Mouse (Mus musculus) granulocyte monocyte progenitor cell, adult 5-6 weeks (primary cell): ENCODE data around the gene Cdk19. TPM values are rescaled to one million over a fixed set of nuclear protein-coding genes. Genes with fewer than 3 reads are reported as not detected.

ENCODE experiments used
- ATAC-seq: replicated peaks from 2 replicates; pipeline ENCODE4 v1.8.0; 2016; ENCODE audit warnings: mild to moderate bottlenecking, moderate TSS enrichment, inconsistent platforms; ENCODE audit not compliant: poor library complexity, severe bottlenecking
- total RNA-seq, 2 experiments: library from RNA; stranded (forward) in 1 of 2; stranded (reverse) in 1 of 2; fragments of 200-712, 200-1000 nt in 1 of 2; fragments of >200 nt in 1 of 2; fragmentation: Nextera tagmentation in 1 of 2; gene quantifications; 2 replicates each; pipeline ENCODE4 v1.2.3; 2014 to 2017

Cdk19 gene
- total RNA-seq, 2 experiments from 2014 or later: 36.0 to 51.7 TPM

DNA sequence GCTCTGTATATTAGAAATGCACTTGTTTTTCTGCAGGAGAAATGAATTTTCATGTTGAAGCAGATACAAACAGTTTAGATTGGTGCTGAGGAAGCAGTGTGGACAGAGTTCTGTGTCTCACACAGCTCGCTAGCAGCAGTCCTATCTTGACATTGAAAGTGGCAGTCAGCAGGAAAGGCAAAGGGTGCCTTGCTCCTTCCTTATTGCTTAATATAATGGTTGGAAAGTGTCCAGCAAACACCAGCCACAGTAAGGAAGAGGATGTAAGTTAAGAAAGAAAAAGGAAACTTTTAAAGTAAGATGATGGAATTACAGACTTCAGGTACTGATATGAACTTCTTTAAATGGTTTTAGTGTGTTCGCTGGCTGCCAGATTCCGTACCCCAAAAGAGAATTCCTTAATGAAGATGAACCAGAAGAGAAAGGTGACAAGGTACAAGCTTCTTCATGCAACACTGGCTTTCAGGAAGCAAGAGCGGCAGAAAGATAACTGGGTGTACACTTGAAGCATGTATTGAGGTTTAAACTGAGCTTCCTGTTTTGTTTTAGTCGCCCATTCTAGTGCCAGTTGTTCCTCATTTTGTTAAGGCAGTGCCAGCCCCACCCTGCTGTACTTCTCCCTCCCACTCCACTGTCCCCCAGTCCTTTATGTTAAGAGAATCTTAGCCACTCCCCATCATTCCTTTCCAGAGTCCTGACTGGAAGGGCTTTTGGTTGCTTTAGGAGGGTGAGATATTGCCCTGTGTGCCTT is 137.3 kb downstream of the Cdk19 start:
- peak; percentile 90 for ATAC-seq

DNA sequence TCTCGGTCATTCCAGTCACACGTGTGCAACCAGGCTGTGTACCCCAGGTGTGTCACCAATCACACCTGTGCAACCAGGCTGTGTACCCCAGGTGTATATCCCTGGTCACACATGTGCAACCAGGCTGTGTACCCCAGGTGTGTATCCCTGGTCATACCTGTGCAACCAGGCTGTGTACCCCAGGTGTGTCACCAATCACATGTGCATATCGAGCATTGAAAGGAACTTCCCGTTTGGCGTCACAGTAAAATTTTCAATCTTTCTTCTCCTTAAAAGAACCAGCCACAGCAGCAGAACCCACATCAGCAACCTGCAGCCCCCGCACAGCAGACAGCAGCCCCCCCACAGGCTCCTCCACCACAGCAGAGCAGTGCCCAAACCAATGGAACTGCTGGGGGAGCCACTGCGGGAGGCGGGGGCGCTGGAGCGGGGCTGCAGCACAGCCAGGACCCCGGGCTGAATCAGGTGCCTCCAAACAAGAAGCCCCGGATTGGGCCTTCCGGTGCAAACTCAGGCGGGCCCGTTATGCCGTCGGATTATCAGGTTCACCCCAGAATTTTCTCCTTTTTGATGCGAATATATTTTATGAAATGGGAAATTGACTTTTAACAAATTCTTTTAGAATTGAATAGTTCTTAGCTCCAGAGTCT is 138.2 kb downstream of the Cdk19 start:
- ATAC-seq: no peak

DNA sequence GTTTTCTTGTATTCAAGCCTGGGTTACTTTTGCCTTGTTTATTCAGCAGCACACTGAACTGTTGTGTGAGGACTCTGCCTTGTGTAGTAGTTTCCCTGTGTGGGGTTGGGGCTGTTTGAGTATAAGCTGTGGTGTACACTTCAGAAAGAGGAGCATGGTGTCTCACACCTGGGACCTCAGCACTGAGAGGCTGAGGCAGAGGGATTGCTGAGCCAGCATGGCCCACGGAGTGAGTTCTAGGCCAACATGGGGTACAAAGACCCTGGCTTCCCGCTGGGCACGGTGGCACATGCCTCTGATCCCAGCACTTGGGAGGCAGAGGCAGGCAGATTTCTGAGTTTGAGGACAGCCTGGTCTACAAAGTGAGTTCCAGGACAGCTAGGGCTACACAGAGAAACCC is 139.3 kb downstream of the Cdk19 start:
- ATAC-seq: no peak

DNA sequence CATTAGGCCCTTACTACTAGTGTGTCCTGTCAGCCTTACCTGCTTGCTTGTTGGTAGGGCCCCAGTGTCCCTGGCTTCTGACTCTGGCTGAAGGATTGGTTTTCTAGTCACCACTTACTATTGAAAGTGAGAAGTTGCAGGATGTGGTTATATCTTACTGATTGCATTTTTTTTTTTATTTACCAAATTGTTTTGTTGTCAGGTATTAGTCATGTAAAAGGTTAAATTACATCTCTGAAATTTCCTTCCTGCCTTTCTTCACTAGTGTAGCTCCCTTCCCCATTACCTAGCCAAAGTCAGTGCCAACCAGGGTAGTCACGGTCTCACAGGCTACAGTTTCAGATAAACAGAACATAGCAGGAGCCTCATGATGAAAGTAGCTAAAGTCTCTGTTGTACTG is 139.9 kb downstream of the Cdk19 start:
- ATAC-seq: peak; percentile 26; the same call in 1 of the 2 replicates

DNA sequence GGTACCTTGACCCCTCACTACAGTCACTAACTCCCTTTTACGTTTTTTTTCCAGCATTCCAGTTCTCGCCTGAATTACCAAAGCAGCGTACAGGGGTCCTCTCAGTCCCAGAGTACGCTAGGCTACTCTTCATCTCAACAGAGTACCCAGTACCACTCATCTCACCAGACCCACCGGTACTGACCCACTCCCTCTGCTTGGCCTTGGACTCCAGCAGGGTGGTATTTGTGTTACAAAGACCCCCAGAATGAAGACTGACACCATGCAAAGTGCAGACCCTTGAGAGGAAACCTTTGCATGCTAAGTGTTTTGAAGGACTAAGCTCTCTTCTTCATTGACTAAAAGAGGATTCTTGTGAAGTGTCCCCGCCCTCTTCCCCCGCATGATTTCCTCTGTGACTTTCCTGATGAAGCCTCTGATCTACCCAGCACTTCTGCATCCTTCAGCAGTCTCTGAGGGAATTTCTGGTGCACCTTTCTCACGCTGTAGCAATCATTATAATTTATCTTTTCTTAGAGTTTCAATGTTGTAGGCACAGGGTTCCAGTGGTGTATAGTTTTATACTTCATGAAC is 140.3 kb downstream of the Cdk19 start:
- ATAC-seq: no peak

DNA sequence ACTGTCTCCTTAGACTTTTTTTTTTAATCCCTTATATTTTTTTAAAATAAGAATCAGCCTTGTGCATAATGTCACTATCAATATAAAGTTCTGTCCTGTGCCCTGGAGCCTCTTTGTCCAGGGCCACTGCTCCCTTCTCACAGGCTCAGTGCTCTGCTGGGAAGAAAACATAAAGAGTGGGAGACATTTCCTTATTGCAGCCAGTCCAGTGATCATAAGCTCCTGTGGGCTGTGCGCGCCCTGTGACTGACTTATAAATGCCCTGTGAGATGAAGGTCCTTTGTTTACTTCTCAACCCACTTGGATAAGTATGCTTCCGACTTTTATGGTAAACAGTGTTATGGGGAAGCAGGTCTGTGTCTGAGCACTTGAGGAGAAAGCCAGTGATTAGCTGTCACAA is 142.2 kb downstream of the Cdk19 start:
- no peak for ATAC-seq

DNA sequence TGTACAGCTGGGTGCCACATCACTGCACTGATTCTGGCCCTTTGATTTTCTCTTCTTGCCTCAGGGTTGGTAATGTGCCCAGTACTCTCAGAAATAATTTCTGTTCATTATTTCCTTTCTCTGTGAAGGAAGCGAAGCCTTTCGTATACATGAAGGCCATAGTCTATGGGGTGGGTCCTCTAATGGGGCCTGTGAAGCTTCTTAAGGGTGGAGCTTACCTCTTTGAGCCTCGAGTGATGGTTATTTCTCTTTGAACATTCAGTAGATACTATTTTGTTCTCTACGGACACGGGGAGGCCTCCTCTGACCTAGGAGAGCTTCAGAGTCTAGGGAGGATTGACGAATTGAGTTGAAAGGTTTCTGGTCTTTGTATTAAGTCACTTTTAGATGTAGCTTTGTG is 142.9 kb downstream of the Cdk19 start:
- no peak for ATAC-seq

DNA sequence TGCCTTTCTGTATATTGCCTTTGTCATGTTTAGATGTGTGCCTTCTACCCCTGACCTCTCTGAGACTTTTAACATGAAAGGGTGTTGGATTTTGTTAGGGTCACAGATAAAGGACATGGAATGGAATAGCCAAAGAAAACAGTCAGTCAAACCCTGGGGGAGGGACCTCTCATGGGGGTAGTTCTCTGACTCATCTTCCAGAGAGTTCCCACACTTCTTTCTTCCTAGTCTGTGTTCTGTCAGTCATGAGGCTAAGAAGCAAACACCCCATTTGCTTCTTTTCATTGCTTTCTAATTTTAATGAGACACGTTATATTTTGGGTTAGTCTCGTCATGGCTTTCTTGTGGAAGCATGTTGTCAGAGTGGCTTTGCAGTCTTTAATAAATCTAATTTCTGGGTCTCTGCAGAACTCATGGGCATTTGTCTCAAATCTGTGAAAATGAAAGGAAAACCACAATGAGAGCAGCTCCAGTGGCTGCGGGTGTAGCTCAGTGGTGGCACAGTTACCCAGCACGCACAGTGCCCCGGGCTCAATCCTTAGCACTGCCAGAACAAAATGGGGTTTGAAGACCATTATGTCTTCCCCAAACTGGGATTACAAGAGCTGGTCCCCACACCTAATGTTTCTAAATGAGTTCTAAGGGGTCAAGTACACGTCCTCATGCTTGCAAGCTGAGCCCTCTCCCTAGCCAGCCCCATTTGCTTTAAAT is 149.9 kb downstream of the Cdk19 start:
- peak; percentile 56 for ATAC-seq

DNA sequence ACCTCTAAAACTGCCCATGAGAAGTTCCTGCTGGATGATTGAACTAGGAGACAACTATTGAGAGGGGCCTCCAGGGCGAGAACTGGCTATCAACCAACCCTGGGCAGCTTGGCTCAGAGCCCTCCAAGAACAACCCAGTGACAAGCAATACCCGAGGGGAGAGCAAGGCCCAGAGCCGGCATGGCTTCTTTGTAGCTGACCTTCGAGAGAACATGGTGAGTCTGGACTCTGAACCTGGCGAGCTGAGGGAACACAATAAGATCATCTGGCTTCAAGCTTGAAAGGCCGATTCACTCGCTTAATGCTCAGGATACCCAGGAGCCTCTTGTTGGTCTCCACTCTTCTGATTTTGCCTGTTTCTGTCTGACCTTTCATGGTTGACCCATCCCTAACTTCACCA is 151.8 kb downstream of the Cdk19 start:
- ATAC-seq: no peak

DNA sequence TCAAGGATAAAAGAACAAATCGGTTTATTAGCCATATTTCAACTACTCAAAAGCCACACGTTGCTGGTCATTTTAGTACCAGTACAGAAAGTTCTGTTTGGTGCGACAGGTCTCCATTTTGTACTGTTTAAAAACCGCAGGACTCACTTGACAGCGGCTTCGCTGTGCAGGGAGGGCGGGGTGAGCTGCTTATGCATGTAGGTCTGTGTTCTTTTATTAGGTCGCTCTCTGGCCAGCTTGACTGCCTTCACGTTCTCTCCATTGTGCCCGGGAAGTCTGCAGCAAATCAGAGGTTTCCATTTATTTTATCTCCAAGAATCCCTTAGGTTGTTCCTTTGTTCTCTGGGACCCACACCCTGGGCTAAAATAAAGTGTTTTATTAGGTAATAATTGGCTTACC is 152.4 kb downstream of the Cdk19 start:
- no peak for ATAC-seq

DNA sequence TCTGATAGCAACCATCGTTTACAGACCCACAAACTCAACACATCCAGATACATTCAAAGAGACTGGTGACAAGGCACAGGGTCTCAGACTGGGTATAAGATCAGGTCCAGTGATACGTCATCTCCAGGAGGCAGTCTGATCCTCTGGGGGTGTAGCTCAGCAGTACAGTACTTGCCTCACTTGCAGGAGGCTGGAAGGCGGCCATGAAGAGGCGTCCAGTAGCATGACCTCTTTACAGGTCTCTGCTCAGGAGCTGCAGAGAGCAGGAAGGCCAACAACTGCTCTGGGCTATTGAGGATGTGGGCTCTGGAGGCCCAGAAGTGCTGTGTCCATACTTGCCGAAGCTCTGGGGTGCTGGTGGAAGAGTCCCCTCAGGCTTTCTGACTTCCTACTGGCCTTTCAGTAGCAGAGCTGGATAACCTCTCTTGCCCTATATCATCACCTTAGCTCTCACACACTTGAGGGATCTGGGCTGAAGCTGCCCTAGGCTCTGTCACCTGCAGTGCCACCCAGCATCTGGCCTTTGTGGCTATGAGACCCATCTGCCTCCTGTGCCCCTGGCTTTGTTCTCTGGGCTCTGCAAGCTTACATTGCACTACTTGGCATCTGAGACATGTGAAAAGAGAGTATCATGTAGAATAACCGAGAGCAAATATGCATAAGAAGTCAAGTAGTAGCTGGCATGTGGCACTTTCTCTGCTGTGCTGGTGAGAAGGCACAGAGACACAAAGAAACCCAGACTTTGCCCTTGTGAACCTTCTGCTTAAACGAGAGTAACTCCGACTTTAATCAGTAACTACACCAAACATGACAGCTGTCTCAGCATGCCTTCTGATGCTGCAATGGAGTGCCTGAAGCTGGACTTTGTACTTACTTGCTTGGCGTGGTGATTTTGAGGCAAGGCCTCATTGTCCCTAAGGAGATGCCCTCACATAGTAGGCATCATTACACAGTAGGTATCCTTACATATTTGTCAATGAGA is 155.1 kb downstream of the Cdk19 start:
- no peak for ATAC-seq

DNA sequence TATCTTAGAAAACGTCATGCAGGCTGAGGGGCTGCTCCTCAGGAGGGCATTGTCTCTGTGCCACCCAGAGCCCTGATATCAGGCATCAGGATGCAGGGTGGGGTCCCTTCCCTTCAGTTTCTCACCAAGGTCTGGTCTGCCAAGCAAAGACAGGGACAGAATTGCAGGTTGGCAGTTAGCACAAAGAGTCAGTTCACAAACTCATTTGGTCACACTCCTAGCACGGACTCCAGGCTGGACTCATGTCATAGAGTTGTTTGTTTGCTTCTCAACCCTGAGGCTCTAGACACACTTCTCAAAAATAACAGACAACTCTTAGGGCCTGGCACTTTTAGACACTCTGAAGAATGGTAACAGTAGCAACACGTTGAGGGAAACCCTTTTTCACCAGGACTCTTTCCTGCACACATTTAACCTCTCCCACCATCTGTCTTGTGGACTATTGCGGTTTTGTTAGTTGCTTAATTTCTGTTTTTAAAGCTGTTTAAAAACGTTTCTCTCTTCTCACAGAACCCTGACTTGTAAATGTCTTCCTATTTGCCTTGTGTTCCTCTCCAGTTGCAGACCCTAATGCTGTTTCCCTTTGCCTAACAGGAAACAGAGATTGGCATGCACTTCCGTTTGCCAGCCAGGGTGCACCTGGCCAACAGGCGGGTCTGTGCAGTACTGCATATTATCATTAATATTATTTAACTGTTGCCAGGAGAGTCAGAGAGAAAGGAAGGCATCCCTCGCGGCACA is 158.1 kb downstream of the Cdk19 start:
- peak; percentile 66 for ATAC-seq

DNA sequence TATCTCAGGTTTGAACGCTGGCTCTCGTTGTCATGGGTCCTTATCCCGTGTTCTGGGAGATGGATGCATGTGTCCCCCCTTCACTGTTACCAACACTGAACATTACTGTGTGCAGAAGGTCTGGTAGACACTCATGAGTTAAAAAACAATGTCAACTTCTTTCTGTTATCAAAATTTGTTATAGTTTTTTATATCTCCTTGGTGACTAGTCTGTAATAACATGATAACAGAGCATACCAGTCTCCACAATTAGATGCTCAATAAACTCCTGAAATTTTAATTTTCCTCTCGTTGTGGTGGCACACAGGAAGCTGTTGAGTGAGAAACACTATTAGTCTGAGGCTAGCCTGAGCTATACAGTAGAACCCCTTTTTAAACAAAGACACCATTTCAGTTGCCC is 159.1 kb downstream of the Cdk19 start:
- ATAC-seq: no peak

DNA sequence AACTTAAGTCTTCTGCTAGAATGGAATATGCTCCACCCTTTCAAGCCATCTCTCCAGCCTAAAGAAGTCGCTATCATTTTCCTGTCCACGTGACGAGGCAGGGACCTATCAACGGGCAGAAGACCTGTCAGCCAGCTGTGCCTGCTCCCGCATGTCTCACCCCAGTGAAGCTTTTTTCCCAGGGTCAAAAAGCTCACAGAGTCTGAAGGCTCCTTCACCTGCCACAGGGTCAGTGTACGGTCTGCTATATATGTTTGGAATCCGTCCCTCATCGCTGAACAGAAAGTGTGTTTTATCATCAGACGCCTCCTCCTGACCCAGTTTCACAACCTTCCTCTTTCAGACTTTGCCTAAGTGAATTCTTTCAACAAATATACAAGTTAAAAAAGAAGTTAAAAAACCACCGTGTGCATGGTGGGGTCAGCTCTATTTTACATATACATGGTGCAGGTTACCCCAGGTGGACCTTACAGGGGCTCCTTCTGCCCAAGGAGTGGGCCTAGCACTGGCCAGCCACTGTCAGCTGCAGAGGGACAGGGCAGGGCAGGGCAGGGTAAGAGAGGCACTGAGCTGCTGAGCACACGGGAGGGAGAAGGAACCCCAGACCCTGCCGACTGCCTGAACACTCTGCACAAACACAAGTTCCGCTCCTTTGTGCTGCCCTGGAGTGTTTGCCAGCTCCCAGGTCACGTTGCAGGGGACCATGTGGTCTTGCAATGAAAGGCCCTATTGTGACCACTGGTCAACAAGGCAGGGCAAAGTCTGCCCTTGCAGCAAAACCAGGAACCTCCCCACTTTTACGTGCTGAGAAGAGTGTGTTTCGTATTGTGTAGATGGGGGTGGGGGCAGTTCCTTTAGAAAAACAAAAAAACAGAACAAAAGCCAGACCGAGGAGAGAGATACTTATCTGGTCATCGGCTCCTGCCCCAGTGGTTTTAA is 160.2 kb downstream of the Cdk19 start:
- peak; percentile 52 for ATAC-seq

DNA sequence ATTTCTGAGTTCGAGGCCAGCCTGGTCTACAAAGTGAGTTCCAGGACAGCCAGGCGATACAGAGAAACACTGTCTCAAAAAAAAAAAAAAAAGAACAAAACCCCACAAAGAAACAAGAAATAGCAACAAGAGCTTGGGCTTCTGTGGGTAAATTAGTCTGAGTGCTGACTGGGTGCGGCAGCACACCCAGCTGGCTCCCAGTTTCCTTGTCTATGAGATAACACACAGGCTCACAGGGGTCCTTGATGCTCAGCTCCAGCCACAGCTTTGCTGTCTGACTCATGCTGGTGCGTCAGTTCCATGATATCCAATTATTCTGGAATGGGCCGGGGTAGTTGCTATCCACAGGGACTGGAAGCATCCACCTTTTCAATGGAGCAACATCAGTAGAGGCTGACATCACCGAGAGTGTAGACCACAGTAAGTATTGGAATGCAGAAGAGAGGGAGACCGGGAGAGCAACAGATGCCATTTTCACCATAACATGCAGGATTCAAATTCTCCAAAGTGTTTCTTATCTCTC is 161.4 kb downstream of the Cdk19 start:
- no peak for ATAC-seq

DNA sequence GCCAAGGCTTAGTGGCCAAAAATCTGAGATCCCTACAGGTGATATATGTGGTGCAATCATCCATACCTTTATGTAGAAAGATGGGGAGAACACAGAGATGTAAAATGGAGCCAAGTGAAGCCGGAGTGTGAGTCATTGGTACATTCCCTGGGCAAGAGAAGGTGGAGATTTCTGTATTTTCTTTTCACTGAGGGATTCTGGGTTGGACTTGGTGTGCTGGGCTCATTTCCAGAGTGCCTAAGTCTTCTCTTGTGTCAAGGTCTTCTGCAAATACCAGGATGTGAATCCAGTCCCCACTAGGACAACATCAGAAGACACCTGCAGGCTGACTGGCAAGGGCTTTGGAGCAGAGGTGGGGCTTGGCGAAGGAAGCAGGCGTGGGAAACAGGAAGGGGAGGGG is 163.4 kb downstream of the Cdk19 start:
- ATAC-seq: no peak

DNA sequence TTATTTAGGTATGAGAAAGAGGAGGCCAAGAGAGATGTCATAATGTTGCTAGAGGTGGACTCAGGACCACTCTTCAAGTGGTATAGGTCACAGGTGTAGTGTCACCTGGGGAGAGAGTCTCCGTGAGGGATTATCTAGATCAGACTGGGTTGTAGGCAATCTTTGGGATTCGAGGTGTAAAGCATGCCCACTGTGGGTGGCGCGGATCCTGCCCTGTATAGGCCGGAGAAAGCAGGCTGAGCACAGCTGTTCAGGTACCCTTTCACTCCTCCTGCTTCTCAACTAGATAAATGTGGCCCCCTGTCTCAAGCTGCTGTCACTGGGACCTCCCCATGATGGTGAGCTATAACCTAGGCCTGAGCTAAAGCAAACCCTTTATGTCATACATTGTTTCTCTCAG is 171.0 kb downstream of the Cdk19 start:
- no peak for ATAC-seq

DNA sequence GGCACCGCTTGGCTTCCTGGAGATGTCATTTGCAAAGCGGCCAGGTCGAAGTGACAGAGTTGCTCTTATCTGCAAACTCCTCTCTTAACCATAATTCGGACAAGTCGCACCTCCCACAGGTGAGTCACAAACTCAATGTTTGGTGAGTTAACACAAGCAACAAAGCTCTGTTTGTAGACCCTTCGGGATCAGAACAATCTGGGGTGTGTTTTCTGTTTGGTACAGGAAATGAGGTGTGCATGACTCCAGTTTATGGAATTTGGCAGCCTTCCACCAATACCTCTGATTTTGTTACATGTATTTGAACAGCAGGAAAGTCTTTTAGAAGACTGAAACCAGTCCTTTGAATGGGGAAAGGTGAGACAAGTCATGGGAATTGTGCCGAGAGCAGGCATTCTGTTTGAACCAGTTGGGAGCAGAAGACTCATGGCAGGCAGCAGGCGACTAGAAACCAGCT is 171.9 kb downstream of the Cdk19 start:
- ATAC-seq: no peak
